Mouse (Mus musculus): Measurements from ENCODE around the gene Myo15b.

DNA sequence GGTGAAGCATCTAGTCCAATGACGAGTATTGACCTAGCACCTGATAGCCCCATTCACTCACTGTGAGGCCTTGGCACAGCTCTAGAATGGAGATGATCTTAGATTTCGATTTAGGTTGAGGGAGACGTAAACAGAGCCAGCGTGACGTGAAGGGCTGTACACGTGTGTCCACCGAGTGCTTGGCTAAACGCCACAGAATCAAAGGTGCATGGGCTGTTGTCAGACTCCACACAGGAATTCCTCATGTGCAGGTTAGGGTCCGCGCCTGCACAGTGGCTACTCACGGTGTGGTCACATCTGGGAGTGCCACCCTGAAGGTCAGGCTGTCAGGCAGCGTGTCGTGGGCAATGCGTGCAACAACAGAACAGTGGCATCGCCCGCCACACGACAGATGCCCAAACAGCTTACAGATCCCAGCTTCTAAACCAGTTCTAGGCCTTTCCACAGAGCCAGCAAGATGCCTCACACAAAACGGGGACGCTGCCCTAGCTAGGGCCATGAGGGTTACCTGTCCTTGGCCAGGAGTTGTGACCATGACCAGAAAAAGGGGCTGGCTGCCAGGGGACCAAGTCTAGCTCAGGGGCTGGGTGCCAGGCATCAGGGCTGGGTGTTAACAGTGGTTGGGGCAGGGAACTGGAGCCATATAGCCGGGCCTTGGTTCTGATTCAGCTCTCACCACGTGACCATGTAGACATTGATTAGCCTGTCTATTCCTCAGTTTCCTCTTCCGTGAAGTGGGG, 20.4 kb upstream of the Myo15b start:
- TF ChIP-seq POLR2A (IDR thresholded peaks at IDR 0.05; ENCODE audit: insufficient read depth, low read depth, low read length) (no peak), CTCF (IDR thresholded peaks at IDR 0.05; ENCODE audit: insufficient read depth, low read depth, low read length) (no peak)

All from olfactory bulb, adult 2 months (tissue).